Mouse (Mus musculus) adrenal gland, adult 2 months (tissue): Measurements from ENCODE around the gene Gm11237. TPM values are rescaled to one million over a fixed set of nuclear protein-coding genes. Genes with fewer than 3 reads are reported as not detected.
"Not testable (repeated sequence)": the region's sequence is repeated elsewhere in the genome, so short reads cannot be mapped to it uniquely, and the experiment has no call there.

Source experiments
- DNase-seq: peaks from one replicate; pipeline ENCODE4 v3.0.0; 2021
- long read RNA-seq: library from polyadenylated mRNA; stranded (forward); transcript quantifications from one replicate; pipeline ENCODE4 v2.0.0, GENCODE M21; 2021
- polyA plus RNA-seq: library from polyadenylated mRNA; depleted of rRNA; stranded (reverse); fragments of >200 nt; gene quantifications from 2 replicates; pipeline ENCODE4 v1.2.3, GENCODE M21; 2012; rRNA removed
- total RNA-seq, 2 experiments: library from RNA; stranded (reverse); gene quantifications; 2 replicates each; pipeline ENCODE4 v1.2.3; 2021

Gm11237 gene
- not detected for total RNA-seq
- polyA plus RNA-seq, result not detected in 2 replicates
- long read RNA-seq, result 0 reads

GRCm38 (mm10) chr4:73622684-73623083 is at the start of gene Gm11237:
Gene Gm11237 (plus strand): TSS chr4:73622984.
- not testable (repeated sequence) for DNase-seq

DNA sequence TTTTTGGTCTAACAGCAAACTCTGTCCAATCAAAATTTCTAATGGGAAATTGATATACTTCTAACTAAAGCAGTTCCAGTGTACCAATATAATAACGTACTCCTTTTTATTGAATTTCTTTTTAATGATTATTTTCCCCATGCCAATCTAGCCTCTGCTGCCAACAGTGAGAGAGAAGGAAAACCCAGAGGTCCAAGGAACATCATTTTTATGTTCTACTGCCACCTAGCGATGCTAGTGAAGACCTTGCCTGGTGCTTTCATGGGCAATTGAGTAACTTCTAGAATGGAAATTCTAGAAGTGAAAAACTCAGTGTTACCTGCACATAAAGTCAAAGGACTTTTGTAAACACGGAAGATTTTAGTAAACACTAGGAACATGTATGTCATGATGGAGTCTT is 23.5 kb upstream of the Gm11237 start:
- no peak for DNase-seq

DNA sequence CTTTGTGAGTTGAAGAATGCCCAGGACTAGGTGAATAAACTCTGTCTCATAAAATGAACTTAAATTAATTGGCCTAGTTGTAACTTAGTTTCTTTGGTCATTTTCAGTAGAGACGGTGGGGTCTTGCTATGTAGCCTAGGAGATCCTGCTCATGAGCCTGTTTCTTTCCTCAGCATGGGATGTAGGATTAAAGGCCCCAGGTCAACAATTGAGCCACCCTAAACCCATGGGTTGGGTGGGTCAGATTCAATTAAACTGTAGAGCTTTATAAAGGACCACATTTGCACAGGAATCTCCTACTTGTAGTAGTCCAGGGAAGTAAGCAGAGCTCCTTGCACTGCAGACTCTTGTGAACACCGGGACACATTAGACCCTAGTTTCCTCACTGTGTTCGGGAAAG is 15.2 kb upstream of the Gm11237 start, which contains the start of gene Gm11238:
TSS of gene Gm11238 (plus strand) at position 301 of the 400 bp plus-strand sequence.
- not testable (repeated sequence) for DNase-seq

DNA sequence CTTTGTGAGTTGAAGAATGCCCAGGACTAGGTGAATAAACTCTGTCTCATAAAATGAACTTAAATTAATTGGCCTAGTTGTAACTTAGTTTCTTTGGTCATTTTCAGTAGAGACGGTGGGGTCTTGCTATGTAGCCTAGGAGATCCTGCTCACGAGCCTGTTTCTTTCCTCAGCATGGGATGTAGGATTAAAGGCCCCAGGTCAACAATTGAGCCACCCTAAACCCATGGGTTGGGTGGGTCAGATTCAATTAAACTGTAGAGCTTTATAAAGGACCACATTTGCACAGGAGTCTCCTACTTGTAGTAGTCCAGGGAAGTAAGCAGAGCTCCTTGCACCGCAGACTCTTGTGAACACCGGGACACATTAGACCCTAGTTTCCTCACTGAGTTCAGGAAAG is 15.0 kb downstream of the Gm11237 start, which contains the start of gene Gm11236:
TSS of gene Gm11236 (plus strand) at position 301 of the 400 bp plus-strand sequence.
- not testable (repeated sequence) for DNase-seq

DNA sequence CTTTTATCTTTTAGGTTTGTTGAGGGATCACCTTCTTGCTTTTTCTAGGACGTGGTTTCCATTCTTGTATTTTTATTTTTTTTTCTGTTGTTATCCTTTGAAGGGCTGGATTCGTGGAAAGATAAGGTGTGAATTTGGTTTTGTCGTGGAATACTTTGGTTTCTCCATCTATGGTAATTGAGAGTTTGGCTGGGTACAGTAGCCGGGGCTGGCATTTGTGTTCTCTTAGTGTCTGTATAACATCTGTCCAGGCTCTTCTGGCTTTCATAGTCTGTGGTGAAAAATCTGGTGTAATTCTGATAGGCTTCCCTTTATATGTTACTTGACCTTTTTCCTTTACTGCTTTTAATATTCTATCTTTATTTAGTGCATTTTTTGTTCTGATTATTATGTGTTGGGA is 39.1 kb downstream of the Gm11237 start:
- not testable (repeated sequence) for DNase-seq

DNA sequence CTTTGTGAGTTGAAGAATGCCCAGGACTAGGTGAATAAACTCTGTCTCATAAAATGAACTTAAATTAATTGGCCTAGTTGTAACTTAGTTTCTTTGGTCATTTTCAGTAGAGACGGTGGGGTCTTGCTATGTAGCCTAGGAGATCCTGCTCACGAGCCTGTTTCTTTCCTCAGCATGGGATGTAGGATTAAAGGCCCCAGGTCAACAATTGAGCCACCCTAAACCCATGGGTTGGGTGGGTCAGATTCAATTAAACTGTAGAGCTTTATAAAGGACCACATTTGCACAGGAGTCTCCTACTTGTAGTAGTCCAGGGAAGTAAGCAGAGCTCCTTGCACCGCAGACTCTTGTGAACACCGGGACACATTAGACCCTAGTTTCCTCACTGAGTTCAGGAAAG is 45.3 kb downstream of the Gm11237 start, which contains the start of gene Gm11239:
TSS of gene Gm11239 (plus strand) at position 301 of the 400 bp plus-strand sequence.
- not testable (repeated sequence) for DNase-seq

Other genes starting within 250 kb of the Gm11237 start
- gene Gm11487, start 217.9 kb upstream of the Gm11237 start, total RNA-seq, result not detected
- not detected in 2 replicates for gene Gm11487, start 217.9 kb upstream of the Gm11237 start, polyA plus RNA-seq
- not detected for gene Gm11238, start 15.1 kb upstream of the Gm11237 start, total RNA-seq
- gene Gm11238, start 15.1 kb upstream of the Gm11237 start, polyA plus RNA-seq, result not detected in 2 replicates
- not detected for gene Gm11236, start 15.1 kb downstream of the Gm11237 start, total RNA-seq
- gene Gm11236, start 15.1 kb downstream of the Gm11237 start, polyA plus RNA-seq, result not detected in 2 replicates
- not detected for gene Gm11239, start 45.4 kb downstream of the Gm11237 start, total RNA-seq
- not detected in 2 replicates for gene Gm11239, start 45.4 kb downstream of the Gm11237 start, polyA plus RNA-seq
- gene Gm428, start 60.5 kb downstream of the Gm11237 start, total RNA-seq, result not detected
- not detected in 2 replicates for gene Gm428, start 60.5 kb downstream of the Gm11237 start, polyA plus RNA-seq
- not detected for gene Rasef, start 168.0 kb downstream of the Gm11237 start, total RNA-seq
- gene Rasef, start 168.0 kb downstream of the Gm11237 start, polyA plus RNA-seq, result not detected in 2 replicates